Mouse (Mus musculus): ENCODE measurements at regions not wholly inside any gene's neighbourhood (a gene's known extent, or its start where the extent isn't known, plus 50 kb on each side); places are given as distances from the start of the nearest gene placed in this dataset.

- Histone ChIP-seq H3K4me2 (ENCODE audit: low read depth, low read length, poor library complexity, severe bottlenecking) (no peak overlapping the region), H3K9me3 (ENCODE audit: low read length) (no peaks in the 10 kb centered on the region), H3K36me3 (ENCODE audit: insufficient read depth, low read length) (no peaks in the 10 kb centered on the region), H3K4me1 (ENCODE audit: insufficient read depth, low read length) (no peaks in the 10 kb centered on the region), H3K27me3 (ENCODE audit: insufficient read depth, low read length) (no peaks in the 10 kb centered on the region), H3K4me3 (ENCODE audit: low read depth, low read length) (no peak overlapping the region), H3K27ac (ENCODE audit: low read depth, low read length) (no peak overlapping the region), H3K9ac (replicated peaks; ENCODE audit: low read length, poor library complexity, severe bottlenecking) (no peak overlapping the region)
- no peak for TF ChIP-seq CTCF (IDR thresholded peaks at IDR 0.05)
- ATAC-seq (ENCODE audit: low FRiP score) (no peak), DNase-seq (ENCODE audit: low spot score) (peak; percentile 75)
- 62% methylated on average over 3 of the region's 3 CpGs for WGBS
Observed at GRCm38 (mm10) chr1:106483008-106483407, 231.1 kb downstream of the Bcl2 start.

DNA sequence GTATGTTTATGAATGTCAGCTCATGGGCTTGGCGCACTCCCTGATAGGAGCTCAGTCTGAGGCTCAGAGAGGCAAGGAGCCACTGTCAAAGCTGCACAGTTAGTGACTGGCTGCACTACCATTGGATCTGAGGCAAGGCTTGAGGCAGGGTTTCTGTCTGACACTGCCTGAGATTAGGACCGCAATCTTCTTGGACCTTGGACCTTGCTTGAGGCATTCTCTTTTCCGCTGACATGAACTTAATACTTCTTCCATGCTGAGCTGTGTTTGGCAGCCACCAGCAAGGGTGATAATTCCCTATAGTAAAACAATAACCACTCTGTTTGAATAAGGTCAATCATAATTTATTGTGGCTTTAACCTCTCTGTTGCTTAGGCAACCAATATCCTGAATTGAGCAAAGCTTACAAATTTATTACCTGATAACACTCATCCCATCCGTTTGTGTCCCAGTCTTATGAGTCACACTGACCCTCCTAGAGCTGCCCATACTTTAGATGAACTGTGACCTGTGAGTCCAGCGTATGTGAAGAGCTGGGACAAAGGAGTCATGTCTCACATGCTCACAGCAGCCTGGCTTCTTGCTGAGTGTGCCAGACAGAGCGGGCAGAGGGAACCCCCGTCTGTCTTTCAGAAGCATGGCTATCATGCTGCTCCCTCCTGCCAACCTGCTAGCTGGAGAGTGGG is 236.3 kb downstream of the Bcl2 start:
- peak; percentile 28 for DNase-seq (ENCODE audit: low spot score)
- no peaks in the 10 kb centered on the region for H3K36me3 ChIP-seq (ENCODE audit: insufficient read depth, low read length)
- TF ChIP-seq CTCF (IDR thresholded peaks at IDR 0.05), result no peak
- H3K4me2 ChIP-seq (ENCODE audit: low read depth, low read length, poor library complexity, severe bottlenecking), result no peak overlapping the region
- 59% methylated on average over 7 of the region's 7 CpGs for WGBS
- no peaks in the 10 kb centered on the region for H3K4me1 ChIP-seq (ENCODE audit: insufficient read depth, low read length)
- ATAC-seq (ENCODE audit: low FRiP score), result peak; percentile 34; the same call in 1 of the 2 replicates
- no peaks in the 10 kb centered on the region for H3K9me3 ChIP-seq (ENCODE audit: low read length)
- H3K4me3 ChIP-seq (ENCODE audit: low read depth, low read length), result no peak overlapping the region
- H3K27me3 ChIP-seq (ENCODE audit: insufficient read depth, low read length), result no peaks in the 10 kb centered on the region
- H3K9ac ChIP-seq (replicated peaks; ENCODE audit: low read length, poor library complexity, severe bottlenecking), result no peak overlapping the region
- H3K27ac ChIP-seq (ENCODE audit: low read depth, low read length), result no peak overlapping the region

DNA sequence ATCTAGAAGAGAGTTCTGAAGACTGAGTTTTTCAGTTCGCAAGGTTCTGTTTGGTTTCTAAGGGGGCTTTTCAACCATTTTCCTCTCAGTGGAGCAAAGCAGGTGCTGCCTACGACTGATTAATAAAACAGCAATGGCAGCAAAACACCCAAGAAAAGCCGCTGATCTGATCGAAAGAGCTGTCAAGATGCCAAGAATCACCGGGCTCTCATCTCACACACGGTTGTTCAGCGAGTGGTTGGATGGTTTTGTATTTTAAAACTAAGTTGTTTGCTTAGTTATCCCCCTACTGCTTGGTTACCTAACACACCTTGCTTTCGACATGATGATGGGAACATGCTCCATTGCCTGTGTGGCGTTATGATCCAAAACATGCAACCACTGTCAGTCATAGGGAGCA is 246.1 kb downstream of the Bcl2 start:
- TF ChIP-seq CTCF (IDR thresholded peaks at IDR 0.05), result no peak
- ATAC-seq (ENCODE audit: low FRiP score), result no peak
- no peaks in the 10 kb centered on the region for H3K9me3 ChIP-seq (ENCODE audit: low read length)

DNA sequence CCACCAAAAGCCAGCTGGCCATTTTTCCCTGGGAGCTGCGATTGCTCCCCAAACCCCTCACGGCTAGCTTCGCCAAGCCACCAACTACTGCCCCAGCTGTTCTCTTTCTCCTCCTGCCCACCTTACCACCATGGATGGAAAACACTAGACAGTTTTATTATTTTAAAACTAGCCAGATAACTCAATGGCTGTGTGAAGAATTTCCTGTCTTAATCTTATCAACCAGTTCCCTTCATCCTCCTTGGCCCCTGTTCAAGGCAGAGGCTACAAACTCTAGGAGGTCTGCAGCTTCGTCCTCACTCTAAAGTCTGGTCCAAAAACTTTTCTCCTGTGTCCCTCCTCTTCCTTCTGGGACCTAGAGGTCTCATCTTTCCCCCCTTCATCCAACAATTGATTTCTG is 247.4 kb downstream of the Bcl2 start:
- 72% methylated on average over 4 of the region's 4 CpGs for WGBS
- H3K9me3 ChIP-seq (ENCODE audit: low read length), result no peaks in the 10 kb centered on the region
- no peak overlapping the region for H3K4me2 ChIP-seq (ENCODE audit: low read depth, low read length, poor library complexity, severe bottlenecking)
- no peak overlapping the region for H3K27ac ChIP-seq (ENCODE audit: low read depth, low read length)
- H3K9ac ChIP-seq (replicated peaks; ENCODE audit: low read length, poor library complexity, severe bottlenecking), result no peak overlapping the region
- no peaks in the 10 kb centered on the region for H3K36me3 ChIP-seq (ENCODE audit: insufficient read depth, low read length)
- ATAC-seq (ENCODE audit: low FRiP score), result no peak
- H3K27me3 ChIP-seq (ENCODE audit: insufficient read depth, low read length), result no peaks in the 10 kb centered on the region
- H3K4me1 ChIP-seq (ENCODE audit: insufficient read depth, low read length), result no peaks in the 10 kb centered on the region
- no peak overlapping the region for H3K4me3 ChIP-seq (ENCODE audit: low read depth, low read length)
- no peak for DNase-seq (ENCODE audit: low spot score)
- TF ChIP-seq CTCF (IDR thresholded peaks at IDR 0.05), result no peak

More for the DNA sequence above, 246.1 kb downstream of the Bcl2 start:
- no peak for DNase-seq (ENCODE audit: low spot score)
- Histone ChIP-seq H3K36me3 (ENCODE audit: insufficient read depth, low read length) (no peaks in the 10 kb centered on the region), H3K4me2 (ENCODE audit: low read depth, low read length, poor library complexity, severe bottlenecking) (no peak overlapping the region), H3K9ac (replicated peaks; ENCODE audit: low read length, poor library complexity, severe bottlenecking) (no peak overlapping the region), H3K27ac (ENCODE audit: low read depth, low read length) (no peak overlapping the region), H3K4me1 (ENCODE audit: insufficient read depth, low read length) (no peaks in the 10 kb centered on the region), H3K4me3 (ENCODE audit: low read depth, low read length) (no peak overlapping the region), H3K27me3 (ENCODE audit: insufficient read depth, low read length) (no peaks in the 10 kb centered on the region)
- 82% methylated on average over 9 of the region's 9 CpGs for WGBS

- TF ChIP-seq CTCF (IDR thresholded peaks at IDR 0.05), result no peak
- 43% methylated on average over 8 of the region's 8 CpGs for whole genome bisulfite sequencing
- Histone ChIP-seq H3K27ac (ENCODE audit: low read depth, low read length) (no peak overlapping the region), H3K9me3 (ENCODE audit: low read length) (no peaks in the 10 kb centered on the region), H3K27me3 (ENCODE audit: insufficient read depth, low read length) (no peaks in the 10 kb centered on the region), H3K4me3 (ENCODE audit: low read depth, low read length) (no peak overlapping the region), H3K4me2 (ENCODE audit: low read depth, low read length, poor library complexity, severe bottlenecking) (no peak overlapping the region), H3K36me3 (ENCODE audit: insufficient read depth, low read length) (no peaks in the 10 kb centered on the region), H3K4me1 (ENCODE audit: insufficient read depth, low read length) (no peaks in the 10 kb centered on the region), H3K9ac (replicated peaks; ENCODE audit: low read length, poor library complexity, severe bottlenecking) (no peak overlapping the region)
- no peak for DNase-seq (ENCODE audit: low spot score)
- no peak for ATAC-seq (ENCODE audit: low FRiP score)
Observed at GRCm38 (mm10) chr1:106465977-106466302, 248.1 kb downstream of the Bcl2 start.

DNA sequence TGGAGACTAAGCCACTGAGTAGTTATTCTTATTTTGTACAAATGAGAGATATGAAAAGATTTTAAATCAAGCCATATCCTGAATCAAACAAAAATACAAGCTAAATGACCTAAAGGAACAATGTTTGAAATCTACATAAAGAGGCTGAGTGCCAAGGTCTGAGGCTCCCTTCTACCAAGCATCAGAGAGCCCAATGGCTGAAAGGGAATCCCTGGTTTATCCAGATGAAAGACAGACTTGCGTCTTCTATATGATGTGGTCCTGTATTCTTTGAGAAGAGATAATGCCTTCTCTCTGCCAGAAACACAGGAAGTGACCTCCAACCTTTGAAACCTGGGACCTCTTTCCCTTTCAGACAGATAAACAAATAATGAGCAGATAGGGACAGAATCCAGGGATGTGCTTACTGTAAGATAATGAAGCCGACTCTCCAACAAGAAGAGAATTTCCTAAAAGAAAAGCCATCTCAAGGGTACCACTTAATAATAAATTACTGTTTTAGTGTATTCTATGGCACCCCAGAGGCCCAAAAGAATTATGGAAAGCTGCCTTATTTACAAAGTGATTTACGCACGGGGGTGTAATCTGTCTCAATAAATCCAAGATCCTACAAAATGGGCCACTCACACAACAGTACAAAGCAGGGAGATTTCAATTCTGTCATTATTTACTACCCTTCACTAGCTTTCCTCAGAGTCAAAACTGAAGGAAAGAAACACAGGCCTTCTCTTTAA is 248.7 kb downstream of the Bcl2 start:
- H3K4me1 ChIP-seq (ENCODE audit: insufficient read depth, low read length), result no peaks in the 10 kb centered on the region
- ATAC-seq (ENCODE audit: low FRiP score) (no peak), DNase-seq (ENCODE audit: low spot score) (no peak)
- H3K4me3 ChIP-seq (ENCODE audit: low read depth, low read length), result no peak overlapping the region
- WGBS, result 40% methylated on average over 4 of the region's 4 CpGs
- H3K36me3 ChIP-seq (ENCODE audit: insufficient read depth, low read length), result no peaks in the 10 kb centered on the region
- no peaks in the 10 kb centered on the region for H3K27me3 ChIP-seq (ENCODE audit: insufficient read depth, low read length)
- TF ChIP-seq CTCF (IDR thresholded peaks at IDR 0.05), result no peak
- no peak overlapping the region for H3K4me2 ChIP-seq (ENCODE audit: low read depth, low read length, poor library complexity, severe bottlenecking)
- H3K9me3 ChIP-seq (ENCODE audit: low read length), result no peaks in the 10 kb centered on the region
- H3K9ac ChIP-seq (replicated peaks; ENCODE audit: low read length, poor library complexity, severe bottlenecking), result no peak overlapping the region
- H3K27ac ChIP-seq (ENCODE audit: low read depth, low read length), result no peak overlapping the region
